ENCODE assay signal across 8 mouse cellular contexts in genomic region chr9:65200606-65201005, GRCm38 (mm10). TPM values are rescaled to one million over a fixed set of nuclear protein-coding genes. Genes with fewer than 3 reads are reported as not detected.
DNase-seq lines count a peak whose midpoint lies in the region; ATAC-seq lines count a peak whose summit lies in the region.

No protein-coding gene starts in this region.

- peak overlapping the region; percentile 80 for H3K27ac ChIP-seq in limb, embryonic 12.5 days
- H3K27ac ChIP-seq in limb, embryonic 10.5 days = no peak overlapping the region
- H3K27ac ChIP-seq in heart, embryonic 13.5 days (replicated peaks) = peak overlapping the region; percentile 33
- peak overlapping the region; percentile 61; the same call in 1 of the 2 replicates for H3K27ac ChIP-seq in macrophage

- peaks cover 15% of the 10 kb centered on the region for H3K4me1 ChIP-seq in limb, embryonic 12.5 days (replicated peaks)
- peaks cover 24% of the 10 kb centered on the region for H3K4me1 ChIP-seq in limb, embryonic 10.5 days
- peaks cover 24% of the 10 kb centered on the region for H3K4me1 ChIP-seq in heart, embryonic 13.5 days

- no peak overlapping the region for H3K4me3 ChIP-seq in limb, embryonic 12.5 days (replicated peaks)
- H3K4me3 ChIP-seq in limb, embryonic 10.5 days = no peak overlapping the region
- H3K4me3 ChIP-seq in heart, embryonic 13.5 days = no peak overlapping the region
- H3K4me3 ChIP-seq in macrophage (ENCODE audit: inconsistent target) = no peak overlapping the region

- no peak overlapping the region for H3K4me2 ChIP-seq in limb, embryonic 12.5 days
- no peak overlapping the region for H3K4me2 ChIP-seq in heart, embryonic 13.5 days

- no peaks in the 10 kb centered on the region for H3K27me3 ChIP-seq in limb, embryonic 12.5 days
- no peaks in the 10 kb centered on the region for H3K27me3 ChIP-seq in limb, embryonic 10.5 days (ENCODE audit: low read depth, poor library complexity, severe bottlenecking)
- no peaks in the 10 kb centered on the region for H3K27me3 ChIP-seq in heart, embryonic 13.5 days (replicated peaks)

- no peaks in the 10 kb centered on the region for H3K9me3 ChIP-seq in limb, embryonic 12.5 days
- no peaks in the 10 kb centered on the region for H3K9me3 ChIP-seq in limb, embryonic 10.5 days (replicated peaks)
- H3K9me3 ChIP-seq in heart, embryonic 13.5 days = no peaks in the 10 kb centered on the region

- DNase-seq in limb, embryonic 10.5 days (ENCODE audit: low spot score) = no peak
- DNase-seq in adrenal gland, postnatal 25 days = peak; percentile 42
- DNase-seq in urinary bladder, postnatal 4 days (ENCODE audit: low spot score in 2 of 2) = no peak
- no peak for DNase-seq in layer of hippocampus, postnatal 36 days
- no peak for DNase-seq in right cerebral cortex, postnatal 4 days

- no peak for ATAC-seq in limb, embryonic 12.5 days (ENCODE audit: insufficient number of reproducible peaks, insufficient read depth, low FRiP score, low TSS enrichment, low read depth)
- no peak for ATAC-seq in heart, embryonic 13.5 days (ENCODE audit: extremely low read depth, insufficient number of reproducible peaks, low FRiP score, low TSS enrichment)

- H3K79me2 ChIP-seq in macrophage (ENCODE audit: inconsistent target) = no peaks in the 10 kb centered on the region

- H3K9ac ChIP-seq in limb, embryonic 12.5 days (replicated peaks) = no peak overlapping the region
- H3K9ac ChIP-seq in heart, embryonic 13.5 days = no peak overlapping the region

- 97% methylated on average over 1 of the region's 1 CpGs for WGBS in limb, embryonic 12.5 days
- 91% methylated on average over 1 of the region's 1 CpGs for WGBS in limb, embryonic 10.5 days
- 74% methylated on average over 1 of the region's 1 CpGs for WGBS in heart, embryonic 13.5 days
- WGBS in macrophage (ENCODE audit: missing documents) = 0% methylated on average over 1 of the region's 1 CpGs

- H3K36me3 ChIP-seq in limb, embryonic 12.5 days = no peaks in the 10 kb centered on the region
- H3K36me3 ChIP-seq in limb, embryonic 10.5 days = no peaks in the 10 kb centered on the region
- no peaks in the 10 kb centered on the region for H3K36me3 ChIP-seq in heart, embryonic 13.5 days
- no peaks in the 10 kb centered on the region for H3K36me3 ChIP-seq in macrophage (ENCODE audit: inconsistent target)

RNA-seq across cellular contexts. Expression of gene Parp16, which starts 5.5 kb away (rescaled TPM):
- 8.2 and 8.7 TPM in 2 replicates for polyA plus RNA-seq in limb, embryonic 12.5 days (2016; fragmentation: Nextera tagmentation; extraction: Ambion mirVana)
- 8.7 and 9.0 TPM in 2 replicates for polyA plus RNA-seq in limb, embryonic 10.5 days (2016; fragmentation: Nextera tagmentation; extraction: Ambion mirVana)
- 26.8 and 26.9 TPM in 2 replicates for total RNA-seq in adrenal gland, postnatal 25 days (2021)
- 4.5 and 5.1 TPM in 2 replicates for polyA plus RNA-seq in heart, embryonic 13.5 days (2015; fragmentation: Nextera tagmentation; extraction: Ambion mirVana)
- total RNA-seq in macrophage (2018; cell fraction: chromatin; rRNA removed) = 1 to 10 TPM in 25 of 26 experiments, under 1 TPM in 1; 0.55 to 7.5 (median 2.6) TPM
- 1 to 10 TPM in 24 of 26 experiments, under 1 TPM in 2; 0.56 to 2.7 (median 1.4) TPM for total RNA-seq in macrophage (2018; cell fraction: cytosol; rRNA removed)
- total RNA-seq in macrophage (2018; cell fraction: nucleus; rRNA removed) = 1 to 10 TPM in 22 of 26 experiments, under 1 TPM in 4; 0.54 to 6.5 (median 1.7) TPM
- polyA plus RNA-seq in macrophage (2018) = 2.0 to 3.2 TPM (median 2.1 TPM) in 3 replicates
- total RNA-seq in layer of hippocampus, postnatal 36 days (2021) = 1 to 10 TPM; 4.6 to 4.9 TPM

RNA-seq across cellular contexts. Expression of gene Igdcc3, which starts 59.6 kb away (rescaled TPM):
- polyA plus RNA-seq in limb, embryonic 12.5 days (2016; fragmentation: Nextera tagmentation; extraction: Ambion mirVana) = 6.2 and 6.4 TPM in 2 replicates
- 230 and 420 TPM in 2 replicates for polyA plus RNA-seq in limb, embryonic 10.5 days (2016; fragmentation: Nextera tagmentation; extraction: Ambion mirVana)
- 1.2 and 1.3 TPM in 2 replicates for total RNA-seq in adrenal gland, postnatal 25 days (2021)
- 0.88 and 0.98 TPM in 2 replicates for polyA plus RNA-seq in heart, embryonic 13.5 days (2015; fragmentation: Nextera tagmentation; extraction: Ambion mirVana)
- total RNA-seq in macrophage (2018; cell fraction: chromatin; rRNA removed) = not detected
- not detected for total RNA-seq in macrophage (2018; cell fraction: cytosol; rRNA removed)
- not detected for total RNA-seq in macrophage (2018; cell fraction: nucleus; rRNA removed)
- not detected in 3 replicates for polyA plus RNA-seq in macrophage (2018)
- 1 to 10 TPM; 3.1 to 4.4 TPM for total RNA-seq in layer of hippocampus, postnatal 36 days (2021)

Comparison
In these comparisons a context has a peak if more than half of its experiments do, and no peak if none do; other contexts are left out.
1. RNA of gene Igdcc3, which starts 59.6 kb away (polyA plus RNA-seq): 230 to 420 TPM in limb, embryonic 10.5 days; 6.2 to 6.4 TPM in limb, embryonic 12.5 days, 0.88 to 0.98 TPM in heart, embryonic 13.5 days and not detected in macrophage; every median in the first group is over 10 times any median in the second.